Mouse (Mus musculus) liver, embryonic 15.5 days (tissue): ENCODE results near the gene Ckap2l. TPM values are rescaled to one million over a fixed set of nuclear protein-coding genes. Genes with fewer than 3 reads are reported as not detected.

ENCODE experiments used
- ATAC-seq: fragments of 200-750 bp; cut with Nextera tagmentation; 2 replicates; pipeline ENCODE4 v1.8.0; 2017; ENCODE audit warnings: moderate number of reproducible peaks, mild to moderate bottlenecking, moderate library complexity; ENCODE audit not compliant: insufficient read depth
- H3K27ac ChIP-seq: fragments of 300-500 bp; sonication (generic); replicated peaks from 2 replicates; pipeline ENCODE4 v1.5.1; 2015; ENCODE audit warnings: mild to moderate bottlenecking, inconsistent platforms
- H3K27me3 ChIP-seq: fragments of 300-500 bp; sonication (generic); 2 replicates; pipeline ENCODE4 v1.6.1; 2015; ENCODE audit warnings: mild to moderate bottlenecking, inconsistent platforms
- H3K36me3 ChIP-seq: fragments of 300-500 bp; sonication (generic); replicated peaks from 2 replicates; pipeline ENCODE4 v1.6.1; 2015; ENCODE audit warnings: moderate library complexity, mild to moderate bottlenecking, inconsistent platforms
- H3K4me1 ChIP-seq: fragments of 300-500 bp; sonication (generic); replicated peaks from 2 replicates; pipeline ENCODE4 v1.6.1; 2015; ENCODE audit warnings: inconsistent platforms
- H3K4me2 ChIP-seq: fragments of 300-500 bp; sonication (generic); 2 replicates; pipeline ENCODE4 v1.6.1; 2015; ENCODE audit warnings: moderate library complexity, mild to moderate bottlenecking, inconsistent platforms
- H3K4me3 ChIP-seq: fragments of 300-500 bp; sonication (generic); replicated peaks from 2 replicates; pipeline ENCODE4 v1.5.1; 2015; ENCODE audit warnings: mild to moderate bottlenecking, inconsistent platforms
- H3K9ac ChIP-seq: fragments of 300-500 bp; sonication (generic); 2 replicates; pipeline ENCODE4 v1.6.1; 2015; ENCODE audit warnings: moderate library complexity, mild to moderate bottlenecking, inconsistent platforms
- H3K9me3 ChIP-seq: fragments of 300-500 bp; sonication (generic); replicated peaks from 2 replicates; pipeline ENCODE4 v1.6.1; 2016; ENCODE audit warnings: inconsistent platforms
- WGBS: fragments of 180-500 bp; shearing (Covaris S2); methylation state at CpG from one replicate; pipeline ENCODE4 v1.1.7; 2015; ENCODE audit warnings: mixed read lengths; ENCODE audit not compliant: insufficient replicate concordance; 5-methylcytosine and 5-hydroxymethylcytosine counted together
- polyA plus RNA-seq: library from polyadenylated mRNA; unstranded; fragments of >200 nt; fragmentation: Nextera tagmentation; extraction: Ambion mirVana; gene quantifications from 2 replicates; pipeline ENCODE4 v1.2.1, GENCODE M21; 2015

The Ckap2l gene
- polyA plus RNA-seq, 1 experiment from 2014 or later = 26.7 TPM

GRCm38 (mm10) chr2:129221097-129221632 is 75.8 kb downstream of the Ckap2l start:
- Histone ChIP-seq H3K4me2 (no peak overlapping the region), H3K36me3 (no peaks in the 10 kb centered on the region), H3K9me3 (no peaks in the 10 kb centered on the region), H3K4me1 (peaks cover 57% of the 10 kb centered on the region), H3K27ac (no peak overlapping the region), H3K4me3 (no peak overlapping the region), H3K27me3 (no peaks in the 10 kb centered on the region), H3K9ac (no peak overlapping the region)
- 69% methylated on average over 9 of the region's 9 CpGs for WGBS
- ATAC-seq = no peak

GRCm38 (mm10) chr2:129218537-129219105 is 78.4 kb downstream of the Ckap2l start:
- Histone ChIP-seq H3K4me3 (no peak overlapping the region), H3K9ac (no peak overlapping the region), H3K27me3 (no peaks in the 10 kb centered on the region), H3K4me1 (peaks cover 57% of the 10 kb centered on the region), H3K36me3 (no peaks in the 10 kb centered on the region), H3K9me3 (no peaks in the 10 kb centered on the region), H3K27ac (peak overlapping the region; percentile 1), H3K4me2 (no peak overlapping the region)
- ATAC-seq = no peak
- WGBS = 81% methylated on average over 4 of the region's 4 CpGs

Other genes starting within 250 kb of the Ckap2l start
- not detected in 2 replicates for gene Vinac1, start 249.0 kb downstream of the Ckap2l start, polyA plus RNA-seq
- gene Ttl, start 231.3 kb downstream of the Ckap2l start, polyA plus RNA-seq = 1.6 and 1.8 TPM in 2 replicates
- gene Polr1b, start 196.2 kb downstream of the Ckap2l start, polyA plus RNA-seq = 12.2 and 12.9 TPM in 2 replicates
- gene Chchd5, start 167.5 kb downstream of the Ckap2l start, polyA plus RNA-seq = 9.5 and 10.7 TPM in 2 replicates
- 42.8 and 48.3 TPM in 2 replicates for gene Slc20a1, start 98.4 kb downstream of the Ckap2l start, polyA plus RNA-seq
- 3.4 and 4.3 TPM in 2 replicates for gene Il1a, start 12.8 kb upstream of the Ckap2l start, polyA plus RNA-seq
- gene Il1b, start 73.9 kb upstream of the Ckap2l start, polyA plus RNA-seq = 0.43 and 0.47 TPM in 2 replicates
- gene F830045P16Rik, start 239.4 kb upstream of the Ckap2l start, polyA plus RNA-seq = not detected in 2 replicates